ENCODE assay signal across 7 mouse cellular contexts in genomic region chr8:71381971-71382961, GRCm38 (mm10). TPM values are rescaled to one million over a fixed set of nuclear protein-coding genes. Genes with fewer than 3 reads are reported as not detected.
DNase-seq lines count a peak whose midpoint lies in the region; ATAC-seq and TF ChIP-seq lines count a peak whose summit lies in the region.

No protein-coding gene starts in this region.

- no peaks in the 10 kb centered on the region for H3K9me3 ChIP-seq in limb, embryonic 15.5 days
- H3K9me3 ChIP-seq in midbrain, embryonic 15.5 days = no peaks in the 10 kb centered on the region

- H3K27me3 ChIP-seq in limb, embryonic 15.5 days = no peaks in the 10 kb centered on the region
- peaks cover 3% of the 10 kb centered on the region; the same call in 1 of the 2 replicates for H3K27me3 ChIP-seq in midbrain, embryonic 15.5 days (replicated peaks)
- peaks cover 13% of the 10 kb centered on the region for H3K27me3 ChIP-seq in spleen, adult 2 months (ENCODE audit: control insufficient read depth, insufficient read depth, low read length)

- 2% methylated on average over 63 of the region's 80 CpGs for WGBS in limb, embryonic 15.5 days
- WGBS in midbrain, embryonic 15.5 days = 2% methylated on average over 46 of the region's 80 CpGs
- 11% methylated on average over 54 of the region's 80 CpGs for WGBS in spleen, adult 2 months

- peak overlapping the region; percentile 76 for H3K4me3 ChIP-seq in cortical plate, adult 2 months (ENCODE audit: insufficient read depth, low read length)
- peak overlapping the region; percentile 69 for H3K4me3 ChIP-seq in limb, embryonic 15.5 days
- H3K4me3 ChIP-seq in midbrain, embryonic 15.5 days = peak overlapping the region; percentile 74
- peak overlapping the region; percentile 72 for H3K4me3 ChIP-seq in spleen, adult 2 months (ENCODE audit: extremely low read depth, insufficient read depth, insufficient read length)

- TF ChIP-seq CTCF in cortical plate, adult 2 months (IDR thresholded peaks at IDR 0.05; ENCODE audit: extremely low read depth, insufficient read depth, low read length) = no peak
- TF ChIP-seq CTCF in spleen, adult 2 months (IDR thresholded peaks at IDR 0.05; ENCODE audit: extremely low read depth, insufficient read depth, insufficient read length, insufficient replicate concordance) = no peak

- peak overlapping the region; percentile 80 for H3K9ac ChIP-seq in limb, embryonic 15.5 days
- peak overlapping the region; percentile 76 for H3K9ac ChIP-seq in midbrain, embryonic 15.5 days

- peak; percentile 79 for ATAC-seq in granulocyte monocyte progenitor cell, adult 5-6 weeks (replicated peaks; ENCODE audit: poor library complexity, severe bottlenecking)
- peak; percentile 90 for ATAC-seq in limb, embryonic 15.5 days (ENCODE audit: insufficient number of reproducible peaks, low FRiP score, low TSS enrichment, low read depth)
- peak; percentile 86 for ATAC-seq in midbrain, embryonic 15.5 days (replicated peaks)

- H3K27ac ChIP-seq in cortical plate, adult 2 months (ENCODE audit: insufficient read depth, low read length) = 0 out of 2 replicates have a peak overlapping the region, but pooled peaks have one; percentile 45
- peak overlapping the region; percentile 90 for H3K27ac ChIP-seq in limb, embryonic 15.5 days
- peak overlapping the region; percentile 85 for H3K27ac ChIP-seq in midbrain, embryonic 15.5 days
- H3K27ac ChIP-seq in spleen, adult 2 months (ENCODE audit: insufficient read depth, low read length) = peak overlapping the region; percentile 79

- H3K4me1 ChIP-seq in cortical plate, adult 2 months (ENCODE audit: control insufficient read depth, insufficient read depth, low read length) = no peaks in the 10 kb centered on the region
- H3K4me1 ChIP-seq in limb, embryonic 15.5 days = peaks cover 39% of the 10 kb centered on the region
- H3K4me1 ChIP-seq in midbrain, embryonic 15.5 days = peaks cover 37% of the 10 kb centered on the region
- H3K4me1 ChIP-seq in spleen, adult 2 months (ENCODE audit: control insufficient read depth, insufficient read depth, insufficient read length) = peaks cover 13% of the 10 kb centered on the region

- peak overlapping the region; percentile 98 for H3K4me2 ChIP-seq in limb, embryonic 15.5 days
- H3K4me2 ChIP-seq in midbrain, embryonic 15.5 days = peak overlapping the region; percentile 93

- H3K36me3 ChIP-seq in limb, embryonic 15.5 days = peaks cover 11% of the 10 kb centered on the region
- H3K36me3 ChIP-seq in midbrain, embryonic 15.5 days (replicated peaks) = no peaks in the 10 kb centered on the region
- no peaks in the 10 kb centered on the region for H3K36me3 ChIP-seq in spleen, adult 2 months (ENCODE audit: control insufficient read depth, insufficient read depth, low read length)

- peak; percentile 87 to 93 for DNase-seq in adrenal gland, adult (ENCODE audit: inconsistent age in 2 of 2, low spot score in 1 of 2)
- DNase-seq in kidney, adult 11 months = peak; percentile 93
- DNase-seq in spleen, adult 2 months (ENCODE audit: low read depth in 1 of 2, low spot score in 2 of 2) = peak in 1 of 2 experiments; percentile 79

- no peak for TF ChIP-seq POLR2A in cortical plate, adult 2 months (IDR thresholded peaks at IDR 0.05; ENCODE audit: extremely low read depth, insufficient read depth, low read length)
- TF ChIP-seq POLR2A in spleen, adult 2 months (IDR thresholded peaks at IDR 0.05; ENCODE audit: low read depth, low read length) = no peak

RNA-seq across cellular contexts. Expression of gene Nr2f6, which starts 0.5 kb away (rescaled TPM):
- 38.9 and 40.8 TPM in 2 replicates for polyA plus RNA-seq in cortical plate, adult 2 months (2012; rRNA removed)
- 1.3 and 7.5 TPM in 2 replicates for total RNA-seq in granulocyte monocyte progenitor cell, adult 5-6 weeks (2014; fragmentation: Nextera tagmentation)
- 3.3 and 4.1 TPM in 2 replicates for total RNA-seq in granulocyte monocyte progenitor cell, adult 5-6 weeks (2017)
- 40.4 and 42.9 TPM in 2 replicates for polyA plus RNA-seq in limb, embryonic 15.5 days (2015; fragmentation: Nextera tagmentation; extraction: Ambion mirVana)
- polyA plus RNA-seq in midbrain, embryonic 15.5 days (2015; fragmentation: Nextera tagmentation; extraction: Ambion mirVana) = 25.0 and 28.7 TPM in 2 replicates
- 59.4 and 88.0 TPM in 2 replicates for polyA plus RNA-seq in spleen, adult 2 months (2012; rRNA removed)

RNA-seq across cellular contexts. Expression of gene Ocel1, which starts 11.2 kb away (rescaled TPM):
- polyA plus RNA-seq in cortical plate, adult 2 months (2012; rRNA removed) = 13.5 and 13.6 TPM in 2 replicates
- 8.8 and 12.4 TPM in 2 replicates for total RNA-seq in granulocyte monocyte progenitor cell, adult 5-6 weeks (2014; fragmentation: Nextera tagmentation)
- total RNA-seq in granulocyte monocyte progenitor cell, adult 5-6 weeks (2017) = 8.9 TPM in 2 replicates
- polyA plus RNA-seq in limb, embryonic 15.5 days (2015; fragmentation: Nextera tagmentation; extraction: Ambion mirVana) = 5.7 and 7.0 TPM in 2 replicates
- polyA plus RNA-seq in midbrain, embryonic 15.5 days (2015; fragmentation: Nextera tagmentation; extraction: Ambion mirVana) = 6.5 and 6.8 TPM in 2 replicates
- polyA plus RNA-seq in spleen, adult 2 months (2012; rRNA removed) = 16.8 and 20.6 TPM in 2 replicates

RNA-seq across cellular contexts. Expression of gene Ushbp1, which starts 13.3 kb away (rescaled TPM):
- 9.0 and 10.9 TPM in 2 replicates for polyA plus RNA-seq in cortical plate, adult 2 months (2012; rRNA removed)
- total RNA-seq in granulocyte monocyte progenitor cell, adult 5-6 weeks (2014; fragmentation: Nextera tagmentation) = not detected in 2 replicates
- total RNA-seq in granulocyte monocyte progenitor cell, adult 5-6 weeks (2017) = not detected in 2 replicates
- polyA plus RNA-seq in limb, embryonic 15.5 days (2015; fragmentation: Nextera tagmentation; extraction: Ambion mirVana) = 10.3 and 13.4 TPM in 2 replicates
- 7.4 and 7.7 TPM in 2 replicates for polyA plus RNA-seq in midbrain, embryonic 15.5 days (2015; fragmentation: Nextera tagmentation; extraction: Ambion mirVana)
- polyA plus RNA-seq in spleen, adult 2 months (2012; rRNA removed) = 14.7 and 18.4 TPM in 2 replicates

RNA-seq across cellular contexts. Expression of gene Babam1, which starts 14.4 kb away (rescaled TPM):
- polyA plus RNA-seq in cortical plate, adult 2 months (2012; rRNA removed) = 132 and 137 TPM in 2 replicates
- 70.0 and 84.9 TPM in 2 replicates for total RNA-seq in granulocyte monocyte progenitor cell, adult 5-6 weeks (2014; fragmentation: Nextera tagmentation)
- total RNA-seq in granulocyte monocyte progenitor cell, adult 5-6 weeks (2017) = 98.5 and 101 TPM in 2 replicates
- 84.9 and 90.7 TPM in 2 replicates for polyA plus RNA-seq in limb, embryonic 15.5 days (2015; fragmentation: Nextera tagmentation; extraction: Ambion mirVana)
- polyA plus RNA-seq in midbrain, embryonic 15.5 days (2015; fragmentation: Nextera tagmentation; extraction: Ambion mirVana) = 101 and 102 TPM in 2 replicates
- polyA plus RNA-seq in spleen, adult 2 months (2012; rRNA removed) = 104 and 128 TPM in 2 replicates

RNA-seq across cellular contexts. Expression of gene Use1, which starts 15.6 kb away (rescaled TPM):
- polyA plus RNA-seq in cortical plate, adult 2 months (2012; rRNA removed) = 181 and 187 TPM in 2 replicates
- total RNA-seq in granulocyte monocyte progenitor cell, adult 5-6 weeks (2014; fragmentation: Nextera tagmentation) = 108 and 154 TPM in 2 replicates
- 140 and 156 TPM in 2 replicates for total RNA-seq in granulocyte monocyte progenitor cell, adult 5-6 weeks (2017)
- 104 and 105 TPM in 2 replicates for polyA plus RNA-seq in limb, embryonic 15.5 days (2015; fragmentation: Nextera tagmentation; extraction: Ambion mirVana)
- 117 and 119 TPM in 2 replicates for polyA plus RNA-seq in midbrain, embryonic 15.5 days (2015; fragmentation: Nextera tagmentation; extraction: Ambion mirVana)
- 104 and 113 TPM in 2 replicates for polyA plus RNA-seq in spleen, adult 2 months (2012; rRNA removed)
